15 mouse cellular contexts compared by ENCODE assay signal in genomic region chr8:110966586-110966985, GRCm38 (mm10). TPM values are rescaled to one million over a fixed set of nuclear protein-coding genes. Genes with fewer than 3 reads are reported as not detected.
DNase-seq lines count a peak whose midpoint lies in the region; ATAC-seq and TF ChIP-seq lines count a peak whose summit lies in the region.
"Had no signal": no experiment of that assay in that cellular context is flagged by ENCODE, and none has a peak within 500 bp of the region (broad histone marks: within the 10 kb centered on the region; RNA-seq: fewer than 3 reads in every experiment).

No protein-coding gene starts in this region.

- no peak overlapping the region for H3K27ac ChIP-seq in heart, embryonic 11.5 days (ENCODE audit: low read depth, low read length)
- peak overlapping the region; percentile 27; the same call in 1 of the 2 replicates for H3K27ac ChIP-seq in liver, adult 2 months (replicated peaks; ENCODE audit: insufficient read depth, low read depth, low read length)
- no peak overlapping the region for H3K27ac ChIP-seq in liver, embryonic 11.5 days (ENCODE audit: low read depth, low read length)
- H3K27ac ChIP-seq: embryonic facial prominence, embryonic 10.5 days; hindbrain, postnatal 0 days; midbrain, embryonic 13.5 days had no signal

- no peak for ATAC-seq in heart, embryonic 11.5 days (replicated peaks; ENCODE audit: insufficient number of reproducible peaks, low FRiP score, low TSS enrichment)
- ATAC-seq in liver, embryonic 11.5 days (replicated peaks; ENCODE audit: low FRiP score) = no peak
- ATAC-seq in activated CD4-positive, CD25-positive, alpha-beta regulatory T cell, adult 4 months = no peak
- ATAC-seq: hindbrain, postnatal 0 days; midbrain, embryonic 13.5 days; Patski had no signal

- no peak for TF ChIP-seq POLR2A in liver, adult 2 months (IDR thresholded peaks at IDR 0.05; ENCODE audit: extremely low read depth, insufficient read depth, low read length)

- WGBS in heart, embryonic 11.5 days (ENCODE audit: insufficient replicate concordance) = 81% methylated on average over 8 of the region's 8 CpGs
- WGBS in liver, adult 2 months = 34% methylated on average over 8 of the region's 8 CpGs
- WGBS in liver, embryonic 11.5 days = 82% methylated on average over 8 of the region's 8 CpGs

- H3K27me3 ChIP-seq in heart, embryonic 11.5 days (ENCODE audit: control insufficient read depth, insufficient read depth, low read length) = no peaks in the 10 kb centered on the region
- no peaks in the 10 kb centered on the region for H3K27me3 ChIP-seq in liver, adult 2 months (ENCODE audit: control insufficient read depth, insufficient read depth, low read length)
- H3K27me3 ChIP-seq in liver, embryonic 11.5 days (replicated peaks; ENCODE audit: control insufficient read depth, insufficient read depth, low read length) = no peaks in the 10 kb centered on the region
- H3K27me3 ChIP-seq: CH12.LX; midbrain, embryonic 13.5 days; Patski had no signal

- no peaks in the 10 kb centered on the region for H3K79me2 ChIP-seq in liver, adult 2 months (ENCODE audit: control insufficient read depth, insufficient read depth, low read length)

- H3K36me3 ChIP-seq in heart, embryonic 11.5 days (ENCODE audit: control insufficient read depth, insufficient read depth, low read length) = peaks cover 8% of the 10 kb centered on the region; the same call in 1 of the 2 replicates
- H3K36me3 ChIP-seq in liver, adult 2 months (ENCODE audit: control insufficient read depth, insufficient read depth, low read length) = no peaks in the 10 kb centered on the region
- H3K36me3 ChIP-seq in liver, embryonic 11.5 days (ENCODE audit: control insufficient read depth, insufficient read depth, low read length) = peaks cover 12% of the 10 kb centered on the region; the same call in 1 of the 2 replicates

- no peak overlapping the region for H3K4me2 ChIP-seq in heart, embryonic 11.5 days
- no peak overlapping the region for H3K4me2 ChIP-seq in liver, embryonic 11.5 days
- H3K4me2 ChIP-seq: lung, embryonic 14.5 days; midbrain, embryonic 13.5 days had no signal

- DNase-seq in heart, adult 18-20 months = peak; percentile 45 to 56
- DNase-seq in liver, adult 2 months (ENCODE audit: extremely low read depth, low read depth, low spot score) = peak; percentile 76
- DNase-seq in liver, embryonic 11.5 days (ENCODE audit: low spot score) = no peak
- peak; percentile 53 to 67 for DNase-seq in kidney, postnatal 25 days
- peak; percentile 45 to 49 for DNase-seq in lung, postnatal 4 days
- DNase-seq in urinary bladder, postnatal 36 days (ENCODE audit: low spot score in 2 of 2) = no peak
- DNase-seq: left cerebral cortex, postnatal 4 days; lung, embryonic 14.5 days had no signal

- no peak overlapping the region for H3K4me3 ChIP-seq in heart, embryonic 11.5 days (ENCODE audit: low read depth, low read length)
- H3K4me3 ChIP-seq in liver, adult 2 months (ENCODE audit: insufficient read depth, low read depth, low read length) = no peak overlapping the region
- no peak overlapping the region for H3K4me3 ChIP-seq in liver, embryonic 11.5 days (ENCODE audit: low read depth, low read length)
- H3K4me3 ChIP-seq: embryonic facial prominence, embryonic 10.5 days; midbrain, embryonic 13.5 days had no signal

- H3K9me3 ChIP-seq in heart, embryonic 11.5 days (replicated peaks; ENCODE audit: control insufficient read depth, low read length) = no peaks in the 10 kb centered on the region
- H3K9me3 ChIP-seq in liver, embryonic 11.5 days (ENCODE audit: control insufficient read depth, low read length) = no peaks in the 10 kb centered on the region
- H3K9me3 ChIP-seq: embryonic facial prominence, embryonic 10.5 days; midbrain, embryonic 13.5 days had no signal

- H3K4me1 ChIP-seq in heart, embryonic 11.5 days (ENCODE audit: control insufficient read depth, insufficient read depth, low read length) = peaks cover 18% of the 10 kb centered on the region
- H3K4me1 ChIP-seq in liver, adult 2 months (ENCODE audit: control insufficient read depth, insufficient read depth, low read length) = peaks cover 9% of the 10 kb centered on the region
- peaks cover 9% of the 10 kb centered on the region for H3K4me1 ChIP-seq in liver, embryonic 11.5 days (replicated peaks; ENCODE audit: control insufficient read depth, insufficient read depth, low read length)

- no peak for TF ChIP-seq CTCF in liver, adult 2 months (IDR thresholded peaks at IDR 0.05; ENCODE audit: low read depth, low read length)

- no peak overlapping the region for H3K9ac ChIP-seq in heart, embryonic 11.5 days (ENCODE audit: low read depth, low read length)
- H3K9ac ChIP-seq in liver, adult 2 months (ENCODE audit: low read depth, low read length) = no peak overlapping the region
- no peak overlapping the region for H3K9ac ChIP-seq in liver, embryonic 11.5 days (ENCODE audit: low read depth, low read length)
- H3K9ac ChIP-seq: lung, embryonic 14.5 days; midbrain, embryonic 13.5 days had no signal

RNA-seq across cellular contexts. Expression of gene Ddx19a, which starts 31.0 kb away (rescaled TPM):
- total RNA-seq in heart, adult 18-20 months (2021) = 10 to 100 TPM; 33.3 to 35.1 TPM
- 23.4 and 27.2 TPM in 2 replicates for polyA plus RNA-seq in heart, embryonic 11.5 days (2014; fragmentation: Nextera tagmentation; extraction: Ambion mirVana)
- 10.2 and 15.1 TPM in 2 replicates for total RNA-seq in liver, adult 2 months (2014; rRNA removed)
- polyA plus RNA-seq in liver, adult 2 months (2012; rRNA removed) = 11.8 and 12.0 TPM in 2 replicates
- 35.0 TPM in 2 replicates for polyA plus RNA-seq in liver, embryonic 11.5 days (2014; fragmentation: Nextera tagmentation; extraction: Ambion mirVana)
- polyA plus RNA-seq in activated CD4-positive, CD25-positive, alpha-beta regulatory T cell, adult 4 months (2017; shearing (Covaris generic)) = 10 to 100 TPM; 13.2 to 14.0 TPM

RNA-seq across cellular contexts. Expression of gene St3gal2, which starts 46.9 kb away (rescaled TPM):
- total RNA-seq in heart, adult 18-20 months (2021) = 10 to 100 TPM; 20.9 to 23.3 TPM
- polyA plus RNA-seq in heart, embryonic 11.5 days (2014; fragmentation: Nextera tagmentation; extraction: Ambion mirVana) = 11.9 TPM in 2 replicates
- total RNA-seq in liver, adult 2 months (2014; rRNA removed) = 0.83 and 1.3 TPM in 2 replicates
- 1.2 and 1.5 TPM in 2 replicates for polyA plus RNA-seq in liver, adult 2 months (2012; rRNA removed)
- polyA plus RNA-seq in liver, embryonic 11.5 days (2014; fragmentation: Nextera tagmentation; extraction: Ambion mirVana) = 21.9 and 22.0 TPM in 2 replicates
- polyA plus RNA-seq in activated CD4-positive, CD25-positive, alpha-beta regulatory T cell, adult 4 months (2017; shearing (Covaris generic)) = 10 to 100 TPM in 1 of 2 experiments, 1 to 10 TPM in 1; 8.7 to 10.1 TPM

Comparison
In these comparisons a context has a peak if more than half of its experiments do, and no peak if none do; other contexts are left out.
1. DNase-seq: peak in heart, adult 18-20 months (2 of 2), liver, adult 2 months (single experiment), kidney, postnatal 25 days (2 of 2) and lung, postnatal 4 days (2 of 2); none in liver, embryonic 11.5 days (single experiment) and urinary bladder, postnatal 36 days (0 of 2).